Comparison of ENCODE assay signal across 8 mouse cellular contexts in the genomic region with DNA sequence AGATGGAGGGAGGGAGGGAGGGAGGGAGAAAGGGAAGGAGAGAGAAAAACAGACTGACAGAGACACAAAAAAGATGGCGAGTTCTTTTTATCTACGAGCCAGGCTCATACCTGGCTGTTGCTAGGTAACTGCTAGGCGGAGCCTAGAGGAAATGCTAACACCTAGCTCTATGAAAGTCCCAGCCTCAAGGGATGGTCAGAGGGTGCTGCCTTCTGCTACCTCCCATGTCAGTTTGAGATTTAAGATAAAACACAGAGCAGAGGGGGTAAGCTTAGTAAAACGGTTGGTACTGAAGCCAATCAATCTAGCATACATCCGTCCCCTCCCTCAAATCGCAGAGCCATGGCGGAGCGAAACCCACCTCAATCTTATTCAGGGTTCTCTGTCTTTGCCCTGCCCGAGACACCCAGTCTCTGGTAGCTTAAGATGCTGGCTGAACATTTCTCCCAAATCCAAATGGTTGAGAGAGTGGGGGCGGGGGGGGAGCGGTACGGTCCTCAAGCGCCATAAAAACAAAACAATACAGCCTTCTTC. TPM values are rescaled to one million over a fixed set of nuclear protein-coding genes. Genes with fewer than 3 reads are reported as not detected.
DNase-seq lines count a peak whose midpoint lies in the region; ATAC-seq and TF ChIP-seq lines count a peak whose summit lies in the region.

No protein-coding gene starts in this region.

- no peak for TF ChIP-seq CTCF in thymus, adult 2 months (IDR thresholded peaks at IDR 0.05; ENCODE audit: borderline replicate concordance, control insufficient read depth, extremely low read depth, insufficient read depth, low read length, poor library complexity)

- DNase-seq in frontal cortex, postnatal 10 days (ENCODE audit: low spot score in 2 of 2), result no peak
- peak; percentile 60 for DNase-seq in brain, adult 2 months (ENCODE audit: low read depth, low spot score)
- no peak for DNase-seq in B cell, adult 2 months
- DNase-seq in thymus, adult 2 months, result no peak
- no peak for DNase-seq in kidney, postnatal 4 days

- peak overlapping the region; percentile 94 for H3K27ac ChIP-seq in hindbrain, embryonic 12.5 days
- H3K27ac ChIP-seq in lung, embryonic 16.5 days (ENCODE audit: low read length), result peak overlapping the region; percentile 78
- H3K27ac ChIP-seq in thymus, adult 2 months (ENCODE audit: control insufficient read depth, insufficient read depth, low read length), result no peak overlapping the region

- peak overlapping the region; percentile 63 for H3K4me2 ChIP-seq in hindbrain, embryonic 12.5 days (replicated peaks)
- H3K4me2 ChIP-seq in lung, embryonic 16.5 days (ENCODE audit: low read depth, low read length), result peak overlapping the region; percentile 95

- H3K4me1 ChIP-seq in hindbrain, embryonic 12.5 days, result peaks cover 39% of the 10 kb centered on the region
- peaks cover 15% of the 10 kb centered on the region for H3K4me1 ChIP-seq in lung, embryonic 16.5 days (replicated peaks; ENCODE audit: control insufficient read depth, insufficient read depth, low read length)
- no peaks in the 10 kb centered on the region; the same call in 1 of the 2 replicates for H3K4me1 ChIP-seq in thymus, adult 2 months (replicated peaks; ENCODE audit: control insufficient read depth, insufficient read depth, low read length)

- TF ChIP-seq POLR2A in thymus, adult 2 months (IDR thresholded peaks at IDR 0.05; ENCODE audit: control insufficient read depth, extremely low read depth, insufficient read depth, low read length, poor library complexity), result no peak

- ATAC-seq in frontal cortex, adult (ENCODE audit: low TSS enrichment), result 0 out of 2 replicates have a peak, but pooled peaks have one; percentile 47
- no peak; the same call in none of the 2 replicates for ATAC-seq in hindbrain, embryonic 12.5 days (ENCODE audit: low FRiP score)
- peak; percentile 72 for ATAC-seq in lung, embryonic 16.5 days (ENCODE audit: low read depth)

- H3K36me3 ChIP-seq in hindbrain, embryonic 12.5 days, result no peaks in the 10 kb centered on the region
- no peaks in the 10 kb centered on the region for H3K36me3 ChIP-seq in lung, embryonic 16.5 days (ENCODE audit: control insufficient read depth, insufficient read depth, low read length)
- no peaks in the 10 kb centered on the region for H3K36me3 ChIP-seq in thymus, adult 2 months (ENCODE audit: control insufficient read depth, insufficient read depth, low read length)

- WGBS in hindbrain, embryonic 12.5 days, result 2% methylated on average over 13 of the region's 13 CpGs
- 4% methylated on average over 13 of the region's 13 CpGs for WGBS in lung, embryonic 16.5 days
- 19% methylated on average over 13 of the region's 13 CpGs for whole genome bisulfite sequencing in thymus, adult 2 months

- H3K9me3 ChIP-seq in hindbrain, embryonic 12.5 days (replicated peaks), result no peaks in the 10 kb centered on the region
- H3K9me3 ChIP-seq in lung, embryonic 16.5 days (ENCODE audit: control insufficient read depth, low read length), result no peaks in the 10 kb centered on the region

- H3K4me3 ChIP-seq in hindbrain, embryonic 12.5 days, result peak overlapping the region; percentile 46
- H3K4me3 ChIP-seq in lung, embryonic 16.5 days (ENCODE audit: low read length), result peak overlapping the region; percentile 53
- H3K4me3 ChIP-seq in thymus, adult 2 months (ENCODE audit: control insufficient read depth, insufficient read depth, low read length), result no peak overlapping the region

- no peaks in the 10 kb centered on the region for H3K27me3 ChIP-seq in hindbrain, embryonic 12.5 days
- H3K27me3 ChIP-seq in lung, embryonic 16.5 days (ENCODE audit: control insufficient read depth, insufficient read depth, low read depth, low read length), result no peaks in the 10 kb centered on the region
- peaks cover 4% of the 10 kb centered on the region; the same call in 1 of the 2 replicates for H3K27me3 ChIP-seq in thymus, adult 2 months (ENCODE audit: control insufficient read depth, insufficient read depth, low read length)

- H3K9ac ChIP-seq in hindbrain, embryonic 12.5 days, result peak overlapping the region; percentile 63
- peak overlapping the region; percentile 68 for H3K9ac ChIP-seq in lung, embryonic 16.5 days (ENCODE audit: low read length)

RNA-seq across cellular contexts. Expression of gene Amotl2, which starts 27.0 kb away (rescaled TPM):
- polyA plus RNA-seq in hindbrain, embryonic 12.5 days (2016; fragmentation: Nextera tagmentation; extraction: Ambion mirVana), result 109 and 110 TPM in 2 replicates
- polyA plus RNA-seq in lung, embryonic 16.5 days (2015; fragmentation: Nextera tagmentation; extraction: Ambion mirVana), result 37.6 and 40.1 TPM in 2 replicates
- 6.7 and 7.2 TPM in 2 replicates for polyA plus RNA-seq in thymus, adult 2 months (2012; rRNA removed)
